ENCODE assay signal across 14 mouse cellular contexts in the genomic region with DNA sequence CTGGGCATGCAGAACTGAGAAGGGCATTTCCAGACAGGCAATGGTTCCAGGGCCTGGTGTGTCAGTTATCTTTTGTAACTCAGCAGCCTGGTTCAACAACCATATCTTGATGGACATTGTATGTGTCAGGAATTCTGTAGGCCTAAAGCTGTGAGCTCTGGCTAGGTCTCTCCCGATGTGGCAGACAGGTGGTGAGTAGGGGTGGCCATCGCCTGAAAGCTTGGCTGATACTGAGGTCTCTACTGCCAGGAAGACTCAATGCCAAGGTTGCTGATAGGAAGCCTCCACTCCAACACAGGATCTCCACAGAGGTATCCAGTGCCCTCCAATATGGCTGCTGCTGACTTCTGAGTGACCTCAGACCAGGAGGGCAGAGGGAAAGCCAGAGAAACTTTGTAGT.
DNase-seq lines count a peak whose midpoint lies in the region; ATAC-seq and TF ChIP-seq lines count a peak whose summit lies in the region.
"Had no signal": no experiment of that assay in that cellular context is flagged by ENCODE, and none has a peak within 500 bp of the region (broad histone marks: within the 10 kb centered on the region; RNA-seq: fewer than 3 reads in every experiment).

No protein-coding gene starts in this region.

- 0 out of 2 replicates have a peak, but pooled peaks have one; percentile 7 for ATAC-seq in heart, postnatal 0 days (ENCODE audit: insufficient read depth, low read depth)
- peak; percentile 32 for ATAC-seq in megakaryocyte progenitor cell, adult 5-6 weeks (replicated peaks; ENCODE audit: poor library complexity)
- ATAC-seq in erythroid progenitor cell, adult 5-6 weeks (replicated peaks; ENCODE audit: low FRiP score, poor library complexity, severe bottlenecking), result no peak
- ATAC-seq: midbrain, embryonic 13.5 days; Patski had no signal

- H3K4me3 ChIP-seq in cerebellum, adult 2 months (replicated peaks; ENCODE audit: insufficient read depth, low read depth, low read length), result no peak overlapping the region
- H3K4me3 ChIP-seq in heart, postnatal 0 days (ENCODE audit: low read depth, low read length), result no peak overlapping the region
- H3K4me3 ChIP-seq: embryonic facial prominence, embryonic 12.5 days; limb, embryonic 13.5 days; midbrain, embryonic 13.5 days had no signal

- peak; percentile 9 to 27 for DNase-seq in cerebellum, postnatal 25 days
- DNase-seq in cerebellum, adult 2 months, result no peak
- peak; percentile 64 for DNase-seq in heart, adult 8-10 months (ENCODE audit: low spot score)
- DNase-seq in heart, postnatal 0 days (ENCODE audit: low spot score), result no peak
- no peak for DNase-seq in lung, postnatal 4 days
- no peak for DNase-seq in retina, embryonic 14.5 days (ENCODE audit: low spot score)
- DNase-seq: lung, postnatal 14 days; thymus, postnatal 4 days had no signal

- no peaks in the 10 kb centered on the region for H3K27me3 ChIP-seq in cerebellum, adult 2 months (ENCODE audit: control insufficient read depth, insufficient read depth, low read length)
- H3K27me3 ChIP-seq in heart, postnatal 0 days (ENCODE audit: control insufficient read depth, insufficient read depth, low read length), result no peaks in the 10 kb centered on the region
- H3K27me3 ChIP-seq: embryonic facial prominence, embryonic 12.5 days; limb, embryonic 13.5 days; Patski had no signal

- no peaks in the 10 kb centered on the region for H3K36me3 ChIP-seq in heart, postnatal 0 days (replicated peaks; ENCODE audit: control insufficient read depth, insufficient read depth, low read length)
- H3K36me3 ChIP-seq: embryonic facial prominence, embryonic 12.5 days; midbrain, embryonic 13.5 days had no signal

- TF ChIP-seq EP300 in heart, postnatal 0 days (IDR thresholded peaks at IDR 0.05; ENCODE audit: low read depth), result no peak

- no peaks in the 10 kb centered on the region for H3K4me1 ChIP-seq in cerebellum, adult 2 months (ENCODE audit: control insufficient read depth, insufficient read depth, low read length)
- peaks cover 37% of the 10 kb centered on the region for H3K4me1 ChIP-seq in heart, postnatal 0 days (ENCODE audit: control insufficient read depth, insufficient read depth)

- H3K27ac ChIP-seq in cerebellum, adult 2 months (ENCODE audit: insufficient read depth, low read length), result no peak overlapping the region
- H3K27ac ChIP-seq in heart, postnatal 0 days (ENCODE audit: low read depth), result peak overlapping the region; percentile 86
- H3K27ac ChIP-seq: embryonic facial prominence, embryonic 12.5 days; limb, embryonic 13.5 days; midbrain, embryonic 13.5 days had no signal

- no peak for TF ChIP-seq POLR2A in cerebellum, adult 2 months (IDR thresholded peaks at IDR 0.05; ENCODE audit: borderline replicate concordance, insufficient read depth, low read length)

- H3K4me2 ChIP-seq in heart, postnatal 0 days (ENCODE audit: low read depth, low read length), result no peak overlapping the region
- H3K4me2 ChIP-seq: embryonic facial prominence, embryonic 12.5 days; limb, embryonic 13.5 days; midbrain, embryonic 13.5 days had no signal

- no peak overlapping the region for H3K9ac ChIP-seq in heart, postnatal 0 days (replicated peaks; ENCODE audit: low read depth, low read length)
- H3K9ac ChIP-seq: embryonic facial prominence, embryonic 12.5 days; limb, embryonic 13.5 days; midbrain, embryonic 13.5 days had no signal

- no peak for TF ChIP-seq CTCF in cerebellum, adult 2 months (IDR thresholded peaks at IDR 0.05; ENCODE audit: borderline replicate concordance, insufficient read depth, low read depth, low read length)
- no peak for TF ChIP-seq CTCF in heart, postnatal 0 days (IDR thresholded peaks at IDR 0.05; ENCODE audit: low read depth)

- no peaks in the 10 kb centered on the region for H3K9me3 ChIP-seq in heart, postnatal 0 days (replicated peaks; ENCODE audit: control insufficient read depth, low read length)
- H3K9me3 ChIP-seq: embryonic facial prominence, embryonic 12.5 days; limb, embryonic 13.5 days; midbrain, embryonic 13.5 days had no signal

- WGBS in cerebellum, adult 2 months, result 12% methylated on average over 2 of the region's 2 CpGs
- WGBS in heart, postnatal 0 days, result 35% methylated on average over 2 of the region's 2 CpGs

Comparison
In these comparisons a context has a peak if more than half of its experiments do, and no peak if none do; other contexts are left out.
1. DNase-seq: peak in cerebellum, postnatal 25 days (2 of 2) and heart, adult 8-10 months (single experiment); none in cerebellum, adult 2 months (0 of 2), heart, postnatal 0 days (single experiment), lung, postnatal 4 days (0 of 2) and retina, embryonic 14.5 days (single experiment).